ENCODE assay signal across 18 mouse cellular contexts in genomic region chr17:42790787-42791186, GRCm38 (mm10). TPM values are rescaled to one million over a fixed set of nuclear protein-coding genes. Genes with fewer than 3 reads are reported as not detected.
A peak's percentile ranks its signal among the peaks of the same experiment; 100 is the strongest.
DNase-seq lines count a peak whose midpoint lies in the region; ATAC-seq lines count a peak whose summit lies in the region.
"Had no signal": no experiment of that assay in that cellular context is flagged by ENCODE, and none has a peak within 500 bp of the region (broad histone marks: within the 10 kb centered on the region; RNA-seq: fewer than 3 reads in every experiment).

No protein-coding gene starts in this region.

- H3K4me3 ChIP-seq in forebrain, embryonic 14.5 days (ENCODE audit: low read depth, low read length), result no peak overlapping the region
- no peak overlapping the region for H3K4me3 ChIP-seq in forebrain, embryonic 10.5 days
- H3K4me3 ChIP-seq in heart, embryonic 14.5 days (ENCODE audit: control insufficient read depth in 1 of 2, insufficient read depth in 1 of 2, low read depth in 1 of 2, low read length in 2 of 2), result no peak overlapping the region
- H3K4me3 ChIP-seq in heart, embryonic 11.5 days (ENCODE audit: low read depth, low read length), result no peak overlapping the region
- H3K4me3 ChIP-seq in kidney, embryonic 15.5 days (replicated peaks), result no peak overlapping the region
- H3K4me3 ChIP-seq: embryonic facial prominence, embryonic 12.5 days; hindbrain, embryonic 12.5 days; intestine, embryonic 15.5 days; left cerebral cortex, adult 2 months; limb, embryonic 12.5 days; liver, embryonic 15.5 days; megakaryocyte, embryonic 14.5 days; neural tube, embryonic 15.5 days had no signal

- WGBS in forebrain, embryonic 14.5 days, result 81% methylated on average over 1 of the region's 1 CpGs
- 86% methylated on average over 1 of the region's 1 CpGs for WGBS in forebrain, embryonic 10.5 days
- WGBS in heart, embryonic 14.5 days, result 25% methylated on average over 1 of the region's 1 CpGs
- 48% methylated on average over 1 of the region's 1 CpGs for WGBS in heart, embryonic 11.5 days (ENCODE audit: insufficient replicate concordance)
- WGBS in kidney, embryonic 15.5 days, result 90% methylated on average over 1 of the region's 1 CpGs

- no peaks in the 10 kb centered on the region for H3K9me3 ChIP-seq in forebrain, embryonic 14.5 days (replicated peaks; ENCODE audit: control insufficient read depth, low read length)
- no peaks in the 10 kb centered on the region for H3K9me3 ChIP-seq in forebrain, embryonic 10.5 days
- no peaks in the 10 kb centered on the region for H3K9me3 ChIP-seq in heart, embryonic 14.5 days (ENCODE audit: control insufficient read depth, low read length)
- H3K9me3 ChIP-seq in heart, embryonic 11.5 days (replicated peaks; ENCODE audit: control insufficient read depth, low read length), result no peaks in the 10 kb centered on the region
- H3K9me3 ChIP-seq in kidney, embryonic 15.5 days (replicated peaks), result no peaks in the 10 kb centered on the region
- H3K9me3 ChIP-seq: embryonic facial prominence, embryonic 12.5 days; hindbrain, embryonic 12.5 days; intestine, embryonic 15.5 days; limb, embryonic 12.5 days; liver, embryonic 15.5 days; megakaryocyte, embryonic 14.5 days; neural tube, embryonic 15.5 days had no signal

- H3K4me2 ChIP-seq in forebrain, embryonic 14.5 days (ENCODE audit: low read length), result no peak overlapping the region
- no peak overlapping the region for H3K4me2 ChIP-seq in heart, embryonic 14.5 days (ENCODE audit: low read length)
- no peak overlapping the region for H3K4me2 ChIP-seq in heart, embryonic 11.5 days
- no peak overlapping the region for H3K4me2 ChIP-seq in kidney, embryonic 15.5 days
- H3K4me2 ChIP-seq: embryonic facial prominence, embryonic 12.5 days; hindbrain, embryonic 12.5 days; intestine, embryonic 15.5 days; limb, embryonic 12.5 days; liver, embryonic 15.5 days; neural tube, embryonic 15.5 days had no signal

- ATAC-seq in forebrain, embryonic 14.5 days, result no peak
- ATAC-seq in heart, embryonic 14.5 days (ENCODE audit: insufficient number of reproducible peaks, insufficient read depth, low FRiP score, low read depth), result no peak
- no peak for ATAC-seq in heart, embryonic 11.5 days (replicated peaks; ENCODE audit: insufficient number of reproducible peaks, low FRiP score, low TSS enrichment)
- ATAC-seq in kidney, embryonic 15.5 days (replicated peaks; ENCODE audit: low FRiP score), result no peak
- ATAC-seq: intestine, embryonic 15.5 days; Patski had no signal

- H3K36me3 ChIP-seq in forebrain, embryonic 14.5 days (ENCODE audit: control insufficient read depth, insufficient read depth, low read length), result no peaks in the 10 kb centered on the region
- H3K36me3 ChIP-seq in forebrain, embryonic 10.5 days (replicated peaks), result peaks cover 7% of the 10 kb centered on the region
- H3K36me3 ChIP-seq in heart, embryonic 14.5 days (ENCODE audit: control insufficient read depth, insufficient read depth, low read length), result peaks cover 16% of the 10 kb centered on the region
- H3K36me3 ChIP-seq in heart, embryonic 11.5 days (ENCODE audit: control insufficient read depth, insufficient read depth, low read length), result no peaks in the 10 kb centered on the region
- H3K36me3 ChIP-seq in kidney, embryonic 15.5 days, result peaks cover 15% of the 10 kb centered on the region
- H3K36me3 ChIP-seq: intestine, embryonic 15.5 days; neural tube, embryonic 15.5 days had no signal

- DNase-seq in forebrain, embryonic 14.5 days (ENCODE audit: low spot score), result peak; percentile 8
- no peak for DNase-seq in forebrain, embryonic 10.5 days (ENCODE audit: extremely low spot score, low spot score)
- peak; percentile 22 for DNase-seq in urinary bladder, postnatal 14 days (ENCODE audit: low spot score)
- no peak for DNase-seq in urinary bladder, adult 18-20 months (ENCODE audit: low spot score in 2 of 2)
- DNase-seq in testis, postnatal 14 days (ENCODE audit: low spot score), result no peak
- DNase-seq: thymus, adult 18-20 months had no signal

- H3K27ac ChIP-seq in forebrain, embryonic 14.5 days (ENCODE audit: low read depth, low read length), result no peak overlapping the region
- no peak overlapping the region for H3K27ac ChIP-seq in forebrain, embryonic 10.5 days
- H3K27ac ChIP-seq in heart, embryonic 14.5 days (replicated peaks in 1 of 2; ENCODE audit: control insufficient read depth in 1 of 2, insufficient read depth in 1 of 2, low read depth in 2 of 2, low read length in 2 of 2), result peak overlapping the region; percentile 44 to 63
- no peak overlapping the region for H3K27ac ChIP-seq in heart, embryonic 11.5 days (ENCODE audit: low read depth, low read length)
- no peak overlapping the region for H3K27ac ChIP-seq in kidney, embryonic 15.5 days
- H3K27ac ChIP-seq: embryonic facial prominence, embryonic 12.5 days; hindbrain, embryonic 12.5 days; intestine, embryonic 15.5 days; left cerebral cortex, adult 2 months; limb, embryonic 12.5 days; liver, embryonic 15.5 days; neural tube, embryonic 15.5 days had no signal

- H3K9ac ChIP-seq in forebrain, embryonic 14.5 days (ENCODE audit: low read length), result no peak overlapping the region
- no peak overlapping the region for H3K9ac ChIP-seq in heart, embryonic 14.5 days (ENCODE audit: low read length)
- no peak overlapping the region for H3K9ac ChIP-seq in heart, embryonic 11.5 days (ENCODE audit: low read depth, low read length)
- H3K9ac ChIP-seq in kidney, embryonic 15.5 days, result no peak overlapping the region
- H3K9ac ChIP-seq: embryonic facial prominence, embryonic 12.5 days; hindbrain, embryonic 12.5 days; intestine, embryonic 15.5 days; limb, embryonic 12.5 days; liver, embryonic 15.5 days; neural tube, embryonic 15.5 days had no signal

- no peaks in the 10 kb centered on the region for H3K27me3 ChIP-seq in forebrain, embryonic 14.5 days (replicated peaks; ENCODE audit: control insufficient read depth, insufficient read depth, low read length)
- H3K27me3 ChIP-seq in forebrain, embryonic 10.5 days (ENCODE audit: poor library complexity, severe bottlenecking), result no peaks in the 10 kb centered on the region
- H3K27me3 ChIP-seq in heart, embryonic 14.5 days (ENCODE audit: control insufficient read depth, insufficient read depth, low read length), result no peaks in the 10 kb centered on the region
- no peaks in the 10 kb centered on the region for H3K27me3 ChIP-seq in heart, embryonic 11.5 days (ENCODE audit: control insufficient read depth, insufficient read depth, low read length)
- H3K27me3 ChIP-seq in kidney, embryonic 15.5 days, result no peaks in the 10 kb centered on the region
- H3K27me3 ChIP-seq: embryonic facial prominence, embryonic 12.5 days; hindbrain, embryonic 12.5 days; intestine, embryonic 15.5 days; limb, embryonic 12.5 days; liver, embryonic 15.5 days; megakaryocyte, embryonic 14.5 days; neural tube, embryonic 15.5 days; Patski had no signal

- no peaks in the 10 kb centered on the region for H3K4me1 ChIP-seq in forebrain, embryonic 14.5 days (ENCODE audit: control insufficient read depth, insufficient read depth, low read length)
- H3K4me1 ChIP-seq in forebrain, embryonic 10.5 days, result no peaks in the 10 kb centered on the region
- H3K4me1 ChIP-seq in heart, embryonic 14.5 days (ENCODE audit: control insufficient read depth in 2 of 2, insufficient read depth in 2 of 2, low read length in 2 of 2), result peaks cover 3 to 18% of the 10 kb centered on the region in 2 experiments
- peaks cover 3% of the 10 kb centered on the region; the same call in 1 of the 2 replicates for H3K4me1 ChIP-seq in heart, embryonic 11.5 days (ENCODE audit: control insufficient read depth, insufficient read depth, low read length)
- H3K4me1 ChIP-seq in kidney, embryonic 15.5 days, result 0 out of 2 replicates have a peak, but pooled peaks cover 5% of the 10 kb centered on the region
- H3K4me1 ChIP-seq: embryonic facial prominence, embryonic 12.5 days; hindbrain, embryonic 12.5 days; intestine, embryonic 15.5 days; limb, embryonic 12.5 days; neural tube, embryonic 15.5 days had no signal

RNA-seq across cellular contexts. Expression of gene Adgrf2, which starts 48.8 kb away (rescaled TPM):
- polyA plus RNA-seq in forebrain, embryonic 14.5 days (2014; fragmentation: Nextera tagmentation; extraction: Ambion mirVana), result 0.05 TPM in 1 of 2 replicates, not detected in the other
- polyA plus RNA-seq in forebrain, embryonic 10.5 days (2016; fragmentation: Nextera tagmentation; extraction: Ambion mirVana), result 0.09 TPM in 1 of 2 replicates, not detected in the other
- polyA plus RNA-seq in heart, embryonic 14.5 days (2014; fragmentation: Nextera tagmentation; extraction: Ambion mirVana), result 0.13 and 0.15 TPM in 2 replicates
- 0.13 TPM in 1 of 2 replicates, not detected in the other for polyA plus RNA-seq in heart, embryonic 11.5 days (2014; fragmentation: Nextera tagmentation; extraction: Ambion mirVana)
- polyA plus RNA-seq in kidney, embryonic 15.5 days (2015; fragmentation: Nextera tagmentation; extraction: Ambion mirVana), result 0.15 TPM in 1 of 2 replicates, not detected in the other
- polyA plus RNA-seq: intestine, embryonic 15.5 days; liver, embryonic 15.5 days had no signal

Comparison
In these comparisons a context has a peak if more than half of its experiments do, and no peak if none do; other contexts are left out.
1. DNase-seq: peak in forebrain, embryonic 14.5 days (single experiment) and urinary bladder, postnatal 14 days (single experiment); none in forebrain, embryonic 10.5 days (single experiment), urinary bladder, adult 18-20 months (0 of 2) and testis, postnatal 14 days (single experiment).
2. H3K27ac ChIP-seq: peak in heart, embryonic 14.5 days (2 of 2); none in forebrain, embryonic 14.5 days (single experiment), forebrain, embryonic 10.5 days (single experiment), heart, embryonic 11.5 days (single experiment) and kidney, embryonic 15.5 days (single experiment).